Mouse (Mus musculus) G1E (cell line): Measurements from ENCODE around the gene Dlgap3. TPM values are rescaled to one million over a fixed set of nuclear protein-coding genes. Genes with fewer than 3 reads are reported as not detected.

ENCODE experiments used
- ATAC-seq: 2 replicates; pipeline ENCODE4 v1.8.0; 2016; ENCODE audit warnings: mild to moderate bottlenecking; ENCODE audit not compliant: insufficient number of reproducible peaks, poor library complexity, low FRiP score, severe bottlenecking; ENCODE audit errors: extremely low read depth
- DNase-seq: peaks from one replicate; pipeline ENCODE4 v3.0.0; 2012; ENCODE audit warnings: low spot score
- H3K27me3 ChIP-seq: 2 replicates; pipeline ENCODE4 v1.6.1; 2012; ENCODE audit warnings: mild to moderate bottlenecking, low read length, inconsistent platforms; ENCODE audit not compliant: insufficient read depth
- H3K36me3 ChIP-seq: replicated peaks from 2 replicates; pipeline ENCODE3; 2012; ENCODE audit warnings: mild to moderate bottlenecking, inconsistent platforms
- H3K4me1 ChIP-seq: 2 replicates; pipeline ENCODE4 v1.6.1; 2012; ENCODE audit warnings: low read depth, low read length, inconsistent platforms, mixed read lengths; ENCODE audit not compliant: insufficient read depth
- H3K4me3 ChIP-seq: 2 replicates; pipeline ENCODE4 v1.5.1; 2012; ENCODE audit warnings: low read depth, mild to moderate bottlenecking, inconsistent platforms, low read length, moderate library complexity, mixed read lengths
- H3K9me3 ChIP-seq: replicated peaks from 2 replicates; pipeline ENCODE4 v1.6.1; 2012; ENCODE audit warnings: inconsistent platforms
- CTCF ChIP-seq: IDR thresholded peaks from 2 replicates; pipeline ENCODE4 v1.5.1; 2012; ENCODE audit warnings: low read depth, low read length, inconsistent platforms, mixed read lengths
- GATA1 ChIP-seq: IDR thresholded peaks from 2 replicates; pipeline ENCODE4 v1.6.1; 2012; ENCODE audit warnings: borderline replicate concordance, low read length, inconsistent platforms, mixed read lengths
- GATA2 ChIP-seq: IDR thresholded peaks from 2 replicates; pipeline ENCODE4 v1.6.1; 2012; ENCODE audit warnings: low read depth, low read length, inconsistent platforms, borderline replicate concordance
- POLR2AphosphoS5 ChIP-seq: IDR thresholded peaks from 2 replicates; pipeline ENCODE4 v1.6.1; 2012; ENCODE audit warnings: low read depth, low read length, inconsistent platforms; ENCODE audit not compliant: insufficient replicate concordance
- TAL1 ChIP-seq: conservative IDR thresholded peaks from 2 replicates; pipeline ENCODE4 v1.6.1; 2012; ENCODE audit warnings: low read depth, low read length, inconsistent platforms, mixed read lengths
- polyA plus RNA-seq: library from polyadenylated mRNA; stranded (reverse); fragments of >175 nt; gene quantifications from 2 replicates; pipeline ENCODE4 v1.2.3, GENCODE M21; 2012
- total RNA-seq, 2 experiments: library from RNA; stranded (forward) in 1 of 2; stranded (reverse) in 1 of 2; fragments of 200-1000 nt in 1 of 2; fragments of >200 nt in 1 of 2; fragmentation: Nextera tagmentation in 1 of 2; gene quantifications; 2 replicates each; pipeline ENCODE4 v1.2.3; 2014 to 2017

Dlgap3 gene
- total and polyA plus RNA-seq, 3 experiments = 0.05 TPM; not detected in 2

DNA sequence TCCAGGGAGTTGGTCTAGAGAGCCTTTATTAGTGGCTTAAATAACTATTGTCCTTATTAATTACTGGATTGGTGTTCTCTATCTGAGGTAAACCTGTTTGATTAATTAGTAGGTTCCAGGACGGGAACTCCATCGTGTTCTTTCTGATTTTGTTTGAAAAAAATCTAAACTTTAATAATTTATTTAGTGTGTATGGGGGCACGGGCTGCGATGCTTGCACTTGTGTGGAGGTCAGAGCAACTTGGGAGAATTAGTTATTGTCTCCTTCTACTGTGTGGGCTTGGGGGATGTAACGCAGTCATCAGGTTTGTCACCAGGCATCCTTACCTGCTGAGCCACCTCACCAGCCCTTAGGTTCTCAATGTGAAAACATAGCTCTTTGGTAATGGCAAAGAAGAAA, 1.9 kb upstream of the Dlgap3 start:
- no peak overlapping the region for H3K4me3 ChIP-seq
- peaks cover 24% of the 10 kb centered on the region for H3K9me3 ChIP-seq
- no peaks in the 10 kb centered on the region for H3K27me3 ChIP-seq
- TF ChIP-seq GATA2 (no peak), GATA1 (no peak), POLR2AphosphoS5 (no peak), TAL1 (no peak), CTCF (no peak)
- no peaks in the 10 kb centered on the region for H3K36me3 ChIP-seq
- H3K4me1 ChIP-seq = no peaks in the 10 kb centered on the region
- no peak for DNase-seq
- no peak for ATAC-seq

DNA sequence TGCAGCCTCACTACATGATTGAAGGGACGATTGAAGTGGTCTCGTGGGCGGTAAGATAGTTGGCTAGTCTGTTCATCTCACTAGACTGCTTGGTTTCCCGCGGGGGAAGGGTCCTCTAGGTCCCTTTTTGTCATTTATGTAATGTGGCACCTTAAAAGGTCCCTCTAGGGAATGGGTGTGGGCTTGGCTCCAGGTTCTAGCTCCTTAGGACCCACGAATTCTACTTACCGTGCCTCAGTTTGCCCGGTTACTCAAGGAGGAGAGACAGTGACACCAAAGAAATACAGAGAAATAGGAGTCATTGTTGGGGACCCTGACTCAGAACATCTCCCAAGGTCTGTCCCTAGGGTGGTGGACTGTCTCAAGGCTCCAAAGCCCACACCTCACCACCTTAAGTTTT, 1.3 kb upstream of the Dlgap3 start:
- ATAC-seq (no peak), DNase-seq (no peak)
- Histone ChIP-seq H3K36me3 (no peaks in the 10 kb centered on the region), H3K27me3 (no peaks in the 10 kb centered on the region), H3K9me3 (peaks cover 24% of the 10 kb centered on the region), H3K4me1 (no peaks in the 10 kb centered on the region), H3K4me3 (no peak overlapping the region)
- TF ChIP-seq TAL1 = no peak
- TF ChIP-seq CTCF = no peak
- TF ChIP-seq POLR2AphosphoS5 = no peak
- TF ChIP-seq GATA2 = no peak
- no peak for TF ChIP-seq GATA1

GRCm38 (mm10) chr4:127168211-127168913, 642 bp upstream of the Dlgap3 start:
- TF ChIP-seq TAL1 = no peak
- TF ChIP-seq GATA1 = no peak
- no peak for TF ChIP-seq POLR2AphosphoS5
- TF ChIP-seq GATA2 = no peak
- no peak for TF ChIP-seq CTCF
- Histone ChIP-seq H3K9me3 (peaks cover 24% of the 10 kb centered on the region), H3K4me1 (no peaks in the 10 kb centered on the region), H3K27me3 (no peaks in the 10 kb centered on the region), H3K4me3 (no peak overlapping the region; the same call in 1 of the 2 replicates), H3K36me3 (no peaks in the 10 kb centered on the region)
- DNase-seq (no peak), ATAC-seq (no peak)

DNA sequence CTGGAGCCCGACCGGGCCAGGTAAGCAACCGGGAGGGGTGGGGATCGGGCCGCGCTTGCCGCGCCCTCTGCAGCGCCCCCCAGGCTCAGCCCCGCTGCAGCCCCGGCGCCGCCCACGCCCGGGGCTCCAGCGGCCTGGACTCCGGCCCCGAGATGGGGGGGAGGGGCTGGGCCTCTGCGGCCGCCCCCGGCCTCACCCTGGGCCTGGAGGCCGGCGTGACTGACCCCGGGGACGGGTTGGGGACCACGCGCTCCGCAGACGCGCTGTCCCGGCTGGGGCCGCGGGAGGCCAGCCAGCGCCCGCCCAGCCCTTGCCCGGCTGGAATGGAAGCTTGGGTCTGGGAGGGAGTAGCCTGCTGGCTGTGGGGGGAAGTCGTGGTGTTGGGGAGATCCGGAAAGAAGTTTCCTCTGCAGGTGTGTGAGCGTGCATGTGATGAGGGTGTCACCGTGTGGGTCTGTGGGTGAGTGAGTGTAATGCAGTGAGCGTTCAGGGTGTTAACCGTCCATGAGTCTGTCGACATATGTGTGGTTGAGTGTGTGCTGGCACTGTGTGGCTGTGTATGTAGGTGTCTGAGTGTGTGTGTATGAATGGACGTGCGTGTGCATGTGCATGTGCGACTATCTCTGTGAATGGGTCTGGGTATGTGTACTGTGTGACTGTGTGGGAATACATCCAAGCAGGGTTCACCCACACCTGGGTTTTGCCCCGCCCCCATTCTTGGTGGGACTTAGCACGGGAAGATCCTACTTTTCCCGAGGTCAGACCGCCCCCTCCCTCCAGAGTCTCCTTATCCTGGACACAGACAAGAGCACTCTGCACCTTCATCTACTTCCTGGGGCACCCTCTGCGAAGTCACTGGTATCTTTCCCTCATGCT, 580 bp downstream of the Dlgap3 start:
- no peak for DNase-seq
- peaks cover 24% of the 10 kb centered on the region for H3K9me3 ChIP-seq
- no peaks in the 10 kb centered on the region for H3K27me3 ChIP-seq
- TF ChIP-seq GATA2 (no peak), GATA1 (no peak), TAL1 (no peak), CTCF (no peak)
- no peaks in the 10 kb centered on the region for H3K36me3 ChIP-seq
- ATAC-seq = no peak
- no peak overlapping the region; the same call in 1 of the 2 replicates for H3K4me3 ChIP-seq
- no peaks in the 10 kb centered on the region for H3K4me1 ChIP-seq

- H3K9me3 ChIP-seq = peaks cover 24% of the 10 kb centered on the region
- no peaks in the 10 kb centered on the region for H3K36me3 ChIP-seq
- H3K4me3 ChIP-seq = no peak overlapping the region
- no peaks in the 10 kb centered on the region for H3K27me3 ChIP-seq
- DNase-seq = no peak
- no peak for ATAC-seq
- no peaks in the 10 kb centered on the region for H3K4me1 ChIP-seq
- TF ChIP-seq CTCF (no peak), POLR2AphosphoS5 (no peak), GATA2 (no peak), TAL1 (no peak), GATA1 (no peak)
These were observed 1.9 kb downstream of the Dlgap3 start for GRCm38 (mm10) chr4:127170866-127171265.

GRCm38 (mm10) chr4:127171341-127171905, 2.4 kb downstream of the Dlgap3 start:
- TF ChIP-seq GATA1 (no peak), CTCF (no peak), TAL1 (no peak)
- H3K4me3 ChIP-seq = no peak overlapping the region
- H3K4me1 ChIP-seq = no peaks in the 10 kb centered on the region
- no peaks in the 10 kb centered on the region for H3K27me3 ChIP-seq
- no peaks in the 10 kb centered on the region for H3K36me3 ChIP-seq
- DNase-seq = no peak
- H3K9me3 ChIP-seq = peaks cover 24% of the 10 kb centered on the region
- no peak for ATAC-seq
